Mouse (Mus musculus): ENCODE measurements around the gene Pnrc1.
"Not testable (repeated sequence)": the region's sequence is repeated elsewhere in the genome, so short reads cannot be mapped to it uniquely, and the experiment has no call there.

DNA sequence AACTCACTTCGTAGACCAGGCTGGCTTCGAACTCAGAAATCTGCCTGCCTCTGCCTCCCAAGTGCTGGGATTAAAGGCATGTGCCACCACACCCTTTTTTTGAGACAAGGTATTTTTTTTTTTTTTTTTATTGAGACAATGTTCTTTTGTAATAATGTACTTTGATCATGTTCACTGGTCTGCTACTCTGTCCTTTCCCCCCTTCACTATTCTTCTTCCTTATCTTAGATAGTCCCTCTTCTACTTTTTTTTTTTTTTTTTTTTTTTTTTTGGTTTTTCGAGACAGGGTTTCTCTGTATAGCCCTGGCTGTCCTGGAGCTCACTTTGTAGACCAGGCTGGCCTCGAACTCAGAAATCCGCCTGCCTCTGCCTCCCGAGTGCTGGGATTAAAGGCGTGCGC lies 24.2 kb upstream of the Pnrc1 start:
- not testable (repeated sequence) for TF ChIP-seq POLR2A (IDR thresholded peaks at IDR 0.05; ENCODE audit: low read depth, low read length); CTCF (IDR thresholded peaks at IDR 0.05; ENCODE audit: extremely low read depth, insufficient read length, insufficient replicate concordance, low read depth, low read length)
